Mouse (Mus musculus) small intestine, adult 2 months (tissue): Measurements from ENCODE around the gene Gjd2. TPM values are rescaled to one million over a fixed set of nuclear protein-coding genes. Genes with fewer than 3 reads are reported as not detected.

Source experiments
- H3K27ac ChIP-seq: fragments of 200-500 bp; 2 replicates; pipeline ENCODE4 v1.5.1; 2012; ENCODE audit warnings: low read depth, low read length, control low read depth, inconsistent platforms; ENCODE audit not compliant: insufficient read depth
- H3K27me3 ChIP-seq: fragments of 200-500 bp; 2 replicates; pipeline ENCODE4 v1.6.1; 2012; ENCODE audit warnings: mild to moderate bottlenecking, moderate library complexity, low read length, inconsistent platforms; ENCODE audit not compliant: control insufficient read depth, insufficient read depth
- H3K36me3 ChIP-seq: fragments of 200-500 bp; 2 replicates; pipeline ENCODE4 v1.6.1; 2012; ENCODE audit warnings: mild to moderate bottlenecking, low read length, control low read depth, inconsistent platforms; ENCODE audit not compliant: control insufficient read depth, insufficient read depth
- H3K4me1 ChIP-seq: fragments of 200-500 bp; 2 replicates; pipeline ENCODE4 v1.6.1; 2012; ENCODE audit warnings: low read length, inconsistent platforms, mixed read lengths; ENCODE audit not compliant: control insufficient read depth, insufficient read depth, insufficient read length
- H3K4me3 ChIP-seq: fragments of 200-500 bp; 2 replicates; pipeline ENCODE4 v1.5.1; 2012; ENCODE audit warnings: low read depth, mild to moderate bottlenecking, control low read depth, inconsistent platforms, low read length, moderate library complexity
- CTCF ChIP-seq: fragments of 200-500 bp; IDR thresholded peaks from 2 replicates; pipeline ENCODE4 v1.5.1; 2012; ENCODE audit warnings: low read depth, mild to moderate bottlenecking, control low read depth, inconsistent platforms, low read length, moderate library complexity, mixed read lengths; ENCODE audit not compliant: insufficient replicate concordance, insufficient read length; ENCODE audit errors: extremely low read depth
- POLR2A ChIP-seq: fragments of 200-500 bp; IDR thresholded peaks from 2 replicates; pipeline ENCODE4 v1.6.1; 2012; ENCODE audit warnings: low read depth, mild to moderate bottlenecking, control low read depth, inconsistent platforms, low read length, moderate library complexity
- WGBS: fragments of 180-500 bp; shearing (Covaris S2); methylation state at CpG from one replicate; pipeline ENCODE4 v1.1.7; 2018; 5-methylcytosine and 5-hydroxymethylcytosine counted together
- polyA plus RNA-seq: library from polyadenylated mRNA; depleted of rRNA; stranded (reverse); fragments of >200 nt; gene quantifications from 2 replicates; pipeline ENCODE4 v1.2.3, GENCODE M21; 2012

Gene Gjd2
- polyA plus RNA-seq, 1 experiment: not detected

DNA sequence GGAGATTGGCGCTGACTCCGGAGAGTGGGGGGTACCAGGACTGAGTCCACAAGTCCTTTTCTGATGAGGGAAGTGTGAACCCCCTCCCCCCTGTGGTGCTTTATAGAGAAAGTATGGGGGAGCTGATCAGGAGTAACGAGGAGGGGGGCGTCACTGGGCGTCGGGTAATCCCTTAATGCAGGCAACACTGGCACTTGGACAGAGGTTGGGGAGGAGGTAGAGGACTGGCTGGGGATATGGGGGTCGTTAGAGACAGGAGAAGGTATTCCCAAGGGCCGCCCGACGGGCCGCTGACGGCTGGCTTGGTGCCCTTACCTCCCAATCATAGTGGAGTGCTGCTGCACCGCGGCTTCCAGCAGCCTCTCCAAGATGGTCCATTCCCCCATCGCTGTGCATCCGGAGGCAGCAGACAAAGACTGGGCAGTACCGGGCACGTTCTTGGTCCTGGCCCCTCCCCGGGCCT is 639 bp downstream of the Gjd2 start:
- Histone ChIP-seq H3K27ac (no peak overlapping the region), H3K4me3 (no peak overlapping the region), H3K4me1 (no peaks in the 10 kb centered on the region), H3K36me3 (no peaks in the 10 kb centered on the region), H3K27me3 (peaks cover 12% of the 10 kb centered on the region)
- WGBS: 9% methylated on average over 19 of the region's 19 CpGs
- TF ChIP-seq CTCF: no peak
- no peak for TF ChIP-seq POLR2A

- no peaks in the 10 kb centered on the region for H3K4me1 ChIP-seq
- H3K4me3 ChIP-seq: no peak overlapping the region
- TF ChIP-seq POLR2A: no peak
- no peak for TF ChIP-seq CTCF
- peaks cover 12% of the 10 kb centered on the region for H3K27me3 ChIP-seq
- no peaks in the 10 kb centered on the region for H3K36me3 ChIP-seq
- 42% methylated on average over 4 of the region's 4 CpGs for WGBS
- no peak overlapping the region for H3K27ac ChIP-seq
These were observed 1.6 kb downstream of the Gjd2 start for GRCm38 (mm10) chr2:114011838-114012237.

DNA sequence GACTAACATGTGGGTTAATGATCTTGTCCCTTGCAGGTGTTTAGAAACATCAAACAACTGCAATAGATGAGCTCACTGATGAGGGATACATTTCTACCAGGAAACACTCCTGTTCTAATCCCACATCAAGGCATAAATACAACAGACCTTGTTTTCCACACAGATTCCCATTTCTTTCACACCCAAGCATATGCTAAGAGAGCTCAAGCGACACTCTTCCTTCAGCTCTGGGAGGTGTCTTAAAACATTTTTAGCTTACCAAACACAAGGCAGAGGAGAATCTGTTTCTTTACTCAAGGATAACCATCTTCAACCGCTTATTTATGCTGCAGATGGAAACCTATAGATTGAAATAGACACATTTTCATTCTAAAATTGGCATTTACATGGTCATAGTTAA is 5.1 kb downstream of the Gjd2 start:
- Histone ChIP-seq H3K36me3 (no peaks in the 10 kb centered on the region), H3K4me1 (no peaks in the 10 kb centered on the region), H3K4me3 (no peak overlapping the region), H3K27me3 (peaks cover 4% of the 10 kb centered on the region), H3K27ac (no peak overlapping the region)
- whole genome bisulfite sequencing: 74% methylated on average over 2 of the region's 2 CpGs
- TF ChIP-seq CTCF: no peak
- no peak for TF ChIP-seq POLR2A

GRCm38 (mm10) chr2:113997484-113997883 is 15.9 kb downstream of the Gjd2 start:
- Histone ChIP-seq H3K4me3 (no peak overlapping the region), H3K27me3 (no peaks in the 10 kb centered on the region), H3K27ac (no peak overlapping the region), H3K4me1 (no peaks in the 10 kb centered on the region), H3K36me3 (no peaks in the 10 kb centered on the region)
- WGBS: 40% methylated on average over 8 of the region's 8 CpGs
- no peak for TF ChIP-seq CTCF
- TF ChIP-seq POLR2A: no peak

DNA sequence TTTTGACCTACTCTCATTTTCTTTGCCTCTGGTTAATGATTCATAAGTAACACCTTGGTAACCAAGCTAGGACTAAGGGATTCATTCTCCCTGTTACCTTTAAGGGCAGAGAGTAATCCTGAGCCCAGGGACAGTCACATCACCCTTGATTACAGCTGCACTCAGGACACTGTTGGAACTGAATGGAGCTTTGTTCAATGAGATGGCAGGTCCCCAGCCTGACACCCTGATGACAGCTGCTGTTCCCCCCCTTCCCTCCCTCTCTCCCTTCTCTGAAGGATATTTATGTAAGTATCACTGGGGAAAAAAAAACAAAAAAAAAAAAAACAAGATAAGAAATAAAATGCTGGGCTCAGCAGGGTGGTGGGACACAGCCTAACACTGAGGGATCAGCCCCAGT is 16.5 kb downstream of the Gjd2 start:
- Histone ChIP-seq H3K27ac (no peak overlapping the region), H3K4me3 (no peak overlapping the region), H3K27me3 (no peaks in the 10 kb centered on the region), H3K36me3 (no peaks in the 10 kb centered on the region), H3K4me1 (no peaks in the 10 kb centered on the region)
- TF ChIP-seq CTCF (no peak), POLR2A (no peak)

DNA sequence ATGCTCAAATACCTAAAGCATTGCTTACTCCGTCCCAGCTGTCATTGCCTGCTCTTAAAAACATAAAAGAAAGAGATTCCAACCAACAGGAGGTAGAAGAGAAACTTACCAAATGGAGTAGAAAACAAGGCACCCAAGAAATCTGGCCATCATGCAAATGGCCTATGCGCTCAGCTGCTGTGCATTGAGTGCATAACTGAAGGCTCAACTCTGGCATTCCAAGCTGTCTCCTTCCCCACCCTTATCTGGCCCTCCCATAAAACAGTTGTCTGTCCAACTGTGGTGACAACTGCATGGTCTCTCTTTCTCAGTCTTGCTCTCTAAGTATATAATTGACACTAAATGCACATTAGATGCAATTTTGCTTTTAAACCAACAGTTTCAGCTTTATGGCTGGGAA is 28.5 kb downstream of the Gjd2 start:
- TF ChIP-seq POLR2A (no peak), CTCF (no peak)
- no peak overlapping the region for H3K4me3 ChIP-seq
- no peaks in the 10 kb centered on the region for H3K4me1 ChIP-seq
- H3K36me3 ChIP-seq: no peaks in the 10 kb centered on the region
- 83% methylated on average over 2 of the region's 2 CpGs for WGBS
- H3K27ac ChIP-seq: no peak overlapping the region
- no peaks in the 10 kb centered on the region for H3K27me3 ChIP-seq

DNA sequence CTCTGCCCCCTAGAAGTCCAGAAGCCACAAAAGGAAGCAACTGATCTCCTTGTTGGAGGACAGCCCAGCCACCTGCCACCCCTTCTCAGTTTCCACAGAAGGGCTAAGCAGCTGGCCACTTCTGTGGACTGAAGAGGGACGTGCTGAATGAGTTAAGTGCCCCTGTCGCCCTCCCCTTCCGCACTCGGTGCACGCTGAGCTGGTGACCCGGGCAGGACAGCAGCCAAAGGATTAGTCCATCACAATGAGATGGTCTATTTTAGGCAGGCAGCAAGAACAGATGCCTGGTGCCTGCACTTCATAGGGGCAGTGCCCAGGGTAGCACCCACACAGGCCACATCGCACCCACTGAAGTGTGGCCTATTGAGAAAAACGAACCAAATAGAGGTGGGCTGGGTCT is 32.8 kb downstream of the Gjd2 start:
- no peaks in the 10 kb centered on the region for H3K36me3 ChIP-seq
- no peak for TF ChIP-seq POLR2A
- TF ChIP-seq CTCF: no peak
- H3K4me3 ChIP-seq: no peak overlapping the region
- no peak overlapping the region for H3K27ac ChIP-seq
- no peaks in the 10 kb centered on the region for H3K4me1 ChIP-seq
- no peaks in the 10 kb centered on the region for H3K27me3 ChIP-seq
- 58% methylated on average over 8 of the region's 8 CpGs for WGBS
